Mouse (Mus musculus) WW6 (cell line): ENCODE results near the gene Enox1.
"Not testable (repeated sequence)": the region's sequence is repeated elsewhere in the genome, so short reads cannot be mapped to it uniquely, and the experiment has no call there.

Experiments used
- DNase-seq: peaks from one replicate; pipeline ENCODE4 v3.0.0-alpha.2; 2013; ENCODE audit warnings: low read depth, low spot score

Gene Enox1

DNA sequence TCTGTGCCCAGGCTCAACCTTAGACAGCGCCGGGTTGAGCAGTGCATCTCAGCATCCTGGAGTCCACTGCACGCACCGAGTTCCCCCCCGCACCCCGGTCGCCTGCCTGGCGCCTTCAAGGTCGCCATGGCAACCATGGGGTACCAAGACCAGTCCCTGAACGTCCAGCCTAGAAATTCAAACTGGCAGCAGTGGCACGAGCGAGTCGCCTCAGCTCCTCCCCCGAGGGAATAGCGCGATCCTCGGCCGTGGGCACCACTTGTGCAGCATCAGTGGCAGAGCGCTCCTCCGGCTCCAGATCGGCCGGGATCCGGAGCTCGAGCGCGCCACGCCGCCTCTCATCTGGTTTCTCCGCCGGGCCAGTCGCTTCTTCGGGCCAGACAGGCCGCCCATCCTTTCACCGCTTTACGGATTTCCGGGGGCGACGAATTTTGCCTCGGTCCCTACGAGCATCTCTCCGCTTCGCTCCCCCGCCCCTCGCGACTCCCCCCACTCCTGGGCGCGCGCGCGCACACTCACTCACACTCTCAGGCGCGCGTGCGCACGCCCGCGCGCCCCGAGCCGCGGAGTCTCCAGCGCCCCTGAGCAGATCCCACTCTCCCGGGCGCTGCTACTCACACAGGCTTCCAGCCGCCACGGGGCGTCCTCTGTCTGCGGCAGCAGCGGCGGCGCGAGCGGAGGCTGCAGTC, at the start of gene Enox1:
Enox1 (plus strand) TSS at position 542 of the 689 bp plus-strand sequence.
- DNase-seq = peak; percentile 56

DNA sequence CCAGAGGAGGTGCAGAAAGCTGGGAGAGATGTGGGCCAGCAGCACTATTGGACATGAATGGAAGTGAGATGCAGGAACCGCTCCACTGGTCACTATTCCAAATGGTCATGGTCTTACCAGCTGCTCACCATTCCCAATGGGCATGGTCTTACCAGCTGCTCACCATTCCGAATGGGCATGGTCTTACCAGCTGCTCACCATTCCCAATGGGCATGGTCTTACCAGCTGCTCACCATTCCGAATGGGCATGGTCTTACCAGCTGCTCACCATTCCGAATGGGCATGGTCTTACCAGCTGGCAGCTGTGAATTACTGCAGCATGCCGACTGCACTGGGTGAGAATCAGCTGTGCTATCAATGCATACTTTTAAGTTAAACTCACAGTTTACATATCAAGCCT, 45.9 kb upstream of the Enox1 start:
- DNase-seq = not testable (repeated sequence)

DNA sequence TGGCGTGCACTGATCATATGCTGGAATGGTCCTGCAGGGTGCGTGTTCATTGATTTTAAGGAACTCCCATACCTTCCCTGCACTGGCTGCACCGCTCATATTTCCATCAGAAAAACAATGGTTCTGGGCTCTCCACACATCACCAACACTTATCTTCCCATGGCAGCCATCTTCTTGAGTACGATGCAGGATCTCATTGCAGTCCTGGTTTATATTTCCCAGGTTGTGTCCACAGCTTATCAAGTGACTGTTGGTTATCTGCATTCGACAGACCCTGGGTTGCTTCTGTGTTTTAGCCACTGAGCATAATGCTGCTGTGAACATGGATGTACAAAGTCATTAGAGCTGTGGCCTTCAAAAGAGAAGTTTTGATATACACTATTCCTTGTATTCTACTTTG, 26.0 kb upstream of the Enox1 start:
- no peak for DNase-seq

DNA sequence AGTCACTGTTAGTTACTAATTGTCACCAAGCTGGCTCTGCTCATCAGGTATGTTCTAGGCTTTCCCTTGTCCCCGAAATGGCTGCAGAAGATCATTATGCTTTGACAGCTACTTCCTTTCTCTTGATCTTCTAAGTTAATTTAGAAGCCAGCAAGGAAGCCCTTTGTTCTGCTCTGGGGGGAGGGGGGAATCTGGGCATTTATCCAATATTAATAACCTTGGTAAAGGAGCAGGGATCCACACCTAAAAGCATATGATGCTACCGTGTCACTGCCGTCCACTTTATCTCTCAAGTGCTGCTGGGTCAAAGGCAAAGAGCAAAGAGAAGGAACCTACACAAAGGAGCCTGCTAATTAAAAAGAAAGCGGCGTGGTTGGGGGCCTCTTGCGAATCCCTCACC, 19.6 kb upstream of the Enox1 start:
- no peak for DNase-seq

DNA sequence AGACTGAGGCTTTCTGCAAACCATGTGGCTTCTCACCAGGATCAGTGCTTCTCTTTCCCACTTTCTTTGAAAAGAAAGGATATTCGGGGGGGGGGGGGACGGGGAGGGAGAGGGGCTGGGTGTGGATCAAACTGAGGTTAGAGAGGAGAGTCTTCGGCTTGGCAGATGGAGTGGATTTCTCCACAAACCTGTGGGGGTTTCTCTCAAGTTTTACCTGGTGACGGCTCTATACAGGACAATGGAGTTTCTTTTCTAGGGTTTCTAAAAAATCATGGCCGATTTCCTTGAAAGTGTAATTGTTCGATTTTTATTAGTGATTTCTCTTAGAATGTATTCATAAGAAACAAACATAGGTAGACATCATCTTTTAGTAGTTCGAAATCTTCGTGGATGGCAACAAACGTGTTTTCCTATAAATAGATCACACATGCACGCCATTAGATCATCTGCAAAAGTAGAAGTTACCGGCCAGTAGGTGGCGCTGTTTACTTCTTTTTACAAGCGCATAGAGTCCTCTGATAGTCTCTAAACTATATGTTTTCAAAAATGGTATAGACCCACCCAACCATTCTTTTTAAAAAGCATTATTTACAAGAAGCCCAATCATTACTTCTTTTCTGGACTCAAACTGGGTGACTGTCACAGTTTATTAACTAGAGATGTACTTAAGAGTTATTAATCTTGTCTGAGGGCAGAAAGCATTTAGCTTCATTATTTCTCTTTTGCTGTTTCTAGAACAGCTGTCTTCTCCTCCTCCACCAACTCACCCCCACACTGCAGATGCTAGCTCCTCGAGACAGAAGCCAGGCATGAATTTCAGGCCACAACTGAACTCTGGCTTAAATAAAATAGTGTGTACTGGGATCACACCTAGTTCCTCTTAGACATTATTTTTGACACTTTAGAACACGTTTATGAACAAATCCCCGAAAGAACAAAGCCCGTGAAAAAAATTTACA, 15.0 kb upstream of the Enox1 start:
- DNase-seq = no peak

DNA sequence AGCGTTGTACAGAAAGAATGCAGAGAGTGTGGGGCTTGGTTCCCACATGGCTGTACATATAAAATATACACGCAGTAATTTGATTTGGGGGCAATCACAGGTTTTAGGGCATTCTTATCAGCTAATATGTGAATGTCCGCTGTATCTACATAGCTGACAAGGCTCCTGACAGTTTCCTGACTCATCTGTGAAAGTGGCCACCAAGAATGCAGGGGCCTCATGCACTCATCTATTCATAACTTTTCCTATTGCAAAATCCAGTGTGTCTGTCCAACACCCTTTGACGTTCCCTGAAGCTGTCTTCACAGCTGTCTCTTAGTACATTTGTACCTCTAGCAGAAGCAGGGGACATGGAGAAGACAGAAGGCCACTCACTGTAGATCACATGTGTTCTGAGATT, 11.5 kb upstream of the Enox1 start:
- DNase-seq = no peak

DNA sequence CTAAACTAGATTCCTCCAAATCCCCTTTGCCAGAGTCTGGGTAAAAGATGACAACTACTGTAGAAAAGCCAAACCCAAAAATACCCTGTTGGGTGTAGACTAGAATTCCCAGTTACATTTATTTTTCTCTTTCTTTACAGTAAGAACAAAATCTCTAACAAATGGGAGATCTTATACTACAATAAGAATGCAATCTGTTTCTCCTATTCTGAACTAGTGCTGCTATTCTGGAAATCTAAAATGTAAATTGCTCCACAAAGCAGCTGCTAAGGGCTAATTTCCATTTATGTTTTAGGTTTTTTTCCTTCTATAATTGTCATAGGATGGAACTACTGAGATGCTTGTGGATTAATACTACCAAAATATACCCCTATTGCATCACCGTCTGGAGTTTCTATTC, 8.9 kb upstream of the Enox1 start:
- no peak for DNase-seq

DNA sequence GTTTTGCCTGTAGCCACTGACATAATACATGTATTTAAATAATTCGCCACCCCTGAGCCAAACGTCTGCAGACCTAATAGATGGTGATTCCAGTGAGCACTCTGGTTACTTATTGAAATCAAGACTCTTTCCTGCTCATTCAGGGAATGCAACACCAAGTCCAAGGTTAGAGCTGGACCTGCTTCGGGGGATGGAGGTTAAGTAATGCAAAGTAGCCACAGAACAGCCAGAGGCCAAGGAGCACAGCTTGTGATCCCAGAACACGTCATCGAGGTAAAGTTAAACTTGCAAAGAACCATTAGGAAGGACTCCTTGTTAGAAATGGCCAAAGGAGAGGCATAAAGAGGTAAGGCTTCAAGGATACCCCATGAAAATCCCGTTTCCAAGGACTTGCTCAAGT, 6.0 kb upstream of the Enox1 start:
- no peak for DNase-seq

DNA sequence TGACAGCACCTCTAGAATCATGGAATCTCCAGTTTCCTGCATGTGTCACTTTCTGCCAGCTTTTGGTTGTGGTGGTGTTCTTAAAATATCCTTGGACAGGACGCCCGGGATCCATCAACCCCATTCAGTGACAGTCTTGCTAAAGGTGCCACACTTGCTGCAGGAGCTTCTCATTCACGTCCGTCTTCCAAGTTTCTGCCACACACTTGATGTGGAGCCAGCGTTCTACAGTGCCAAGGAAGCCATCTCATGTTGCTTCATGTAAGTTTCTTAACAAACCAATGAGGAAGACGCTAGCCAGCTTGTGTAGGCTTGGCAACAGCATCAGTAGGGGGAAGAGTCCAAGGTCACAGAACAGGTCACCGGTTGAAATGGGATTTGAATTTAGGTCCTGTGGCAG, 5.1 kb upstream of the Enox1 start:
- DNase-seq = no peak

DNA sequence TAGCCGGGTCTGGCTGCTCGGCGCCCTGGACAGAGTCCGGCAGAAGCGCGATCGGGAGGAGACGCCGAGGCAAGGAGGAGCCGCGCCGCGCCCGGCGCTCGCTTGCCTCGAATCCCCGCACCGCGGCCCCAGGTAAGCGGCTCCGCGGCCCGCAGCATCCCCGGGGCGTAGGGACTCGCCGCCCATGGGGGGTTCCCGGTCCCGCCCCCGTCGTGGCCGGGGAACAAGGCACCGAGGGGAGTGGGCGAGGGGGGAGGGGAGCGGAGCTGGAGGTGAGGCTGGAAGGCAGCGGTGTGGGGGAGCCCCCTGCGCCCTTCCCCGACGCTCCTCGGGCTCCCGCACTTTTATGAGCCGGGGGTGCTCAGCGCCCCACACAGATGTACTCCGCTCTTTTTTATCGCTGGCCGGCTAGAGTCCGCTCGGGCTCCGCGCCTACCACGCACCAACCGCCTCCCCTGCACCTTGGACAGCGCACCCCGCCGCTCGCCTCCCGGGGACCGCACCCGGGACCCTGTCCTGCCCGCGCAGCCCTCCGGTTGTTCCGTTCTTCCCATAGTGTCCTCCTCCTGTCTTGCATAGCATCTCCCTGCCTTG, 445 bp downstream of the Enox1 start:
- DNase-seq = no peak

DNA sequence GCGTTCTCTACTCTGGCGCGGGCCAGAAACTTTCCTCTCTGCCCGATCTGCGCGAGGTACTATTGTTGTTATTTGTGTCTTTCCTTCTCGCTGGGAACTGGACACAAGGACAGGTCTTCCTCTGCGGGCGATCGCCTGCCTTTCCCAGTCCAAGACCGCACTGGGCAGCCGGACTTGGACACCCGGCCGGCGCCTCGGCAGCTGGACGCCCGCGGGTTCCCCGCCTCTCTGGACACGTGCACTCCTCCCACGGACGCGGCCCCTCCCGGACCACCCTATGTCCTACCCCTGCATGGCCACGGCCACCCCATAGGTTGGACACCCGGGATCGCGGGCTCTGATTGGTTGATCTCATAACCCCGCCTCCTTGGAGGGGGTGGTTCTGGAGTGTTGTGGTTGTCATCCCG, 945 bp downstream of the Enox1 start:
- no peak for DNase-seq

DNA sequence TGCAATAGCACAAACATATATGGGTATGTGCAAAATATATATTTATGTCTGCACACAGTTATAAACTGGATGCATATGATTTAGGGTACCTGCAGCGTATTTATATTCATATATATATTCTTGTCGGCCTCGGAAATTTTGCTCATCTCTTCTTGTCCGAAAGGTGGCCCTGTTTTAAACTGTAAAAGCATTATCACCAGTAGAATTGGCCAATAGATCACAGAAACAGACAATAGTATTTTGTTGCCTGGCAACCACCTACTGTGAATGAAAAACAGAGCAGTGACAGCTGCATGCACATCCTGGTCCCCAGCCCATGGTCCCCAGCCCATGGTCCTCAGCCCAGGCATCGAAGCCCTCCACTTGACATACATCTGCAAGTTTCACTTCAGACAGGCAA, 2.8 kb downstream of the Enox1 start:
- no peak for DNase-seq

DNA sequence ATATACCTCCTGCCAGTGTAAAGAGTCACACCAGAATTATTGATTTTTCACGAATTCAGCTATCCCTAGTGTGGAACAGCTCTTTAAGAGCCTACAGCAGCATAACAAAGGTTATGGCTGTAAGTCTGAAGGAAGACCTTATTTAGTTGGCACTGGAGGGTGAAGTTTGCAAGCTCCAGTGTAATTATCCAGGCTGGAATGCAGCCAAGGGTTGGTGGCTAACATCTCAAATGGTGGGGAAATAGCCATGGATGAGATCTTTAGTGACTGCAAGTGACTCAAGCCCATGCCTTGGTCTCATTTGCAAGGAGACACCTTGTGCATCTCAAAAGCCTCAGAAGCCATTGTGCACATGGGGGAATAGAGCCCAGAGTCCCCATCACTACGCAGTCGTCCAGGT, 5.9 kb downstream of the Enox1 start:
- no peak for DNase-seq

DNA sequence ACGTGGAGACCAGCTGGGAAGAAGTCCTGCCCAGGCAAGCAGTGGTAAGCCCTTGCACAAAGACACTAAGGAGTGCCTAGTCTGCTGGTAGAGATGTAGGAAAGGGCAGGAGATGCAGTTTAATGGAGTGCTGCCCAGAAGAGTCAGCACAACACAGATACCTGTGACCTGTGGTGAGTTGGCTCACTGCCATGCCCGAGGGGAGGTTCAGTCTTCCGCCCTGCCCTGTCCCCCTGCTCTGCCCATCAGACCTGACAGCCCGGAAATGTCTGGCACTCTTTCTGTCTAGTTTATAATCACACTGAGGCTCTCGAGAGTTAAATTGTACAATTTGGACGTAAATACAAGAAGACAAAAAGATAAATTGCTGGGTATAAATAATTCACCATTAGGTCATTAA, 7.8 kb downstream of the Enox1 start:
- DNase-seq = no peak

DNA sequence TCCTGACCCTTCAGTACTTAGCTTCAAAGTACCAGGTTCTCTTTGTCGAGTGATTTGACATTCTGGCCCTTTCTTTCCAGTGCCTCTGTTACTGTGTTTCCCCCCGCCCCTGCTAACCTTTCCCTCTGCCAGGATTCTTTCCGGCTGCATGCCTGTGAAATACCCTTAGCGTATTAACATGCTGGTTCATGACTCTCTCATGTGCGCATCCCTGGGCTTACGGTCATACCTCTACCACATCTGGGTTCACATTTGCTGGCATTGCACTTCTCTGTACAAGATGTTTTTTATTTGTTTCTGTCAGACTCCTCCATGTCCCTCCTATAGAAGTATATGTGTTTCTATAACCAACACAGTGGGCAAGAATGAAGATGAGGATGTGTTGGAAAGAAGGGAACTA, 11.6 kb downstream of the Enox1 start:
- DNase-seq = no peak

DNA sequence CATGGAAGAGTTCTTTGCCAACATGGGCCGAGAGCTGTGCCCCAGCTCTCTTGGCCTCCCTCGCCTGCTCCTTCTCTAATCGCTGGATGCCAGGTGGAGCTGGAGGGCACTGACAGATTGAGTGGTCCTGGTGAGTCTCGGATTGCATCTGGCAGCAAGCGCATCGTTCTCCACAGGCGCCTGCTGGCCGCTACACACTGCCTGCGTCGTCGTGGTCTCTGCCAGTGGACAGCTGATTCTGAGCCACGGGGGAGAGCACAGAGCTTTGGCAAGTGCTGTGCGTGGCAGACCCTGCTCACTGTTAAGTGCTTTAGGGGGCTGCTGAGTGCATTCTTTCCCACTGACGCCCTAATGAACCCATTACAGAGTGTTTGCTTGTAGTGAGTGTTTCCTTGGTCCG, 17.9 kb downstream of the Enox1 start:
- DNase-seq = no peak

DNA sequence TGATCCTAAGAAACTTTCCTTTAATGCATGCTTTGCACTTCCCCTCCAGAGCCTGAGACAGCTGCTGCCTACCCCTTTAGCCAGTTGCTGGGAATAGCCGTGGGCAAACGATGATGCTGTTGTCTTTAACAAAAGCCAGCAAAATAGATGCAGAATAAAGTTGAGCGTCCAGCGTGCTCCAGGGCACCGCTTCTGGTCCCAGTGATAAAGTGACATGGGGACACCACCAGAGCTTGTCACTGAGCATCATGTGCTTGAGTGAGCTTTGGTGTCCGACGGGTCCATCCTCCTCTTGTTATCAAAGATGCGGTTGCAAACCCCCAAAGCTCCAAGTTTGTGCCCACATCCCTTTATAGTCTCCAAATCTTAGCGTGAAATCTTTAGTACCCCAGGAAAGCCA, 18.4 kb downstream of the Enox1 start:
- no peak for DNase-seq

DNA sequence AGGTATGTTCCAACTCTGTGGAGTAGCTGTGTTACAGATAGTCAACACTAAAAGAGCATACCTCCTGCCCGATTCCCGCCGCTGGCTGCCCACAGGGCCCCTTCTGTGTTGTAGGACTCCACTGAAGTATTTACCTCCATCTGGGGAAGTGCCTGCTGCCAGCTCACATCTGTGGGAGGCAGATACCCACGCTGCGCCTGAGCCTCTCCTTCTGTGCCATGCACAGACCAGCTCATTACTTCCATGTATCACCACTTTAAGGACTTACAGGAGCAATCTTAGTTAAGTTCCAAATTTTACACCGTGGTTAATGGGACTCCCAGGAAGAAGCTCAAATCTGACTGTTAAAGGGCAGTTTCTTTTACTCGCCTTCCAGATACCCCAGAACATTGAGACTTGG, 23.7 kb downstream of the Enox1 start:
- DNase-seq = no peak

DNA sequence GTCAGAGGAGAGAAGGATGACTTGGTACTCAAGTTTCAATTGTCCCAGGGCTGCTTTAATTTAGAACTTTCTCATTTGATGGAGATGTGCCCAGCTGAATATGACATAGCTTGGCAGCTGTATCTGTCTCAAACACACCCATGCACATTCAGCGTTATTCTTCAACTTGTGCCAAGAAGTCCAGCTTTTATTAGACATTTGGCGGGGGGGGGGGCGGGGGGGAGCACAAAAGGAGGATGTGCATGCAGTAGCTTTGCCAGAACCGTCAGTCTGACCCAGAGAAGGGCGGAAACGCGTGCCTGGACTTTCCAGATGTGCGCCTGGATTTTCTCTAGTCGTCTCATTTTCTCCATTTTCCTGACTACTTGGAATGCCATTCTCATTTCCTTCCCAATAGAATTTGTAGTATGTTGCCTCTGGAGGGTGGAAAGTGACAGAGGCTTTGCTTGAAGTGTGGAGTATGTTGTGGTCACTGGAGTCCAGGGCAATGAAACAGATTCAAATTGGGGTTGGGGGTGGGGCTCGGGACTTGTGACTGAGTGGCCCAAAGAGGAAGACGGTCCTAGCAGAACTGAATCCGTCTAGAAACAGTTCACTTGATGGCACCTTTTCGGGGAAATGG, 24.3 kb downstream of the Enox1 start:
- DNase-seq = no peak

DNA sequence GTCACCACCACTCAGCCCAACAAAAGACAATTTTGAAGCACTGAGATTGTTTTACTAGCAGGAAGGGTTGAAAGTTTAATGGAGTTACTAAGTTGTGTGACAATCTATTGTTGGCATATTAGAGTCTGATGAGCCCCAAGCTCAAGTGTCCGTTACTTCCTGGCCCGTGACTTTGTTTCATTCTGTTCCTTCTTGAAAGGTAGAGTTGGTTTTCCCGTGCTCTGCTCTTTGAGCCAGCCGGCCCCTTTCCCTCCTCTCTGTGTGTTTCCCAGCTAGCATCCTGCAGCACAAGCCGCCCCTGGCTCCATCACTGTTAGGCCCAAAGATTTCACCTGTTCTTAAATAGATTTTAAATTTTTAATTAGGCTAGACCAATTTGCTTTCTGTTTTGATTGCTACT, 26.9 kb downstream of the Enox1 start:
- DNase-seq = no peak

DNA sequence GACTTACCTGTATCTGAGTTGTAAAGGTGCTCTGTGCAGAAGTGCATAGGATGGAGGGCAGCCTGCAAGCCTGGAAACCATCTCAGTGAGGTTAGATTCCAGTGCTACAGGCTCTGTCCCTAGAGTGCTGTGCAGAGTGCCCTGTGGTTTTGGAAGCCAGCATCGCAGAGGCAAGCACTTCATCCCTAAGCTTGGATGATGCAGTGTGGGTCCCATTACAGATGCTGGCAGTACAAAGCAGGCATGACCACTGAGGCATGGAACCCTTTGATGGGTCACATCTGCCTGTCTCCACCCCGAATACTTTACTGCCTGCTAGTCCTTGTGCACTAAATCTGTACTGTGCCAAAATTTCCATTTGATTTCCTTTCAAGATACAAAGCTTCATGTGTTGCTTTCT, 33.6 kb downstream of the Enox1 start:
- no peak for DNase-seq

DNA sequence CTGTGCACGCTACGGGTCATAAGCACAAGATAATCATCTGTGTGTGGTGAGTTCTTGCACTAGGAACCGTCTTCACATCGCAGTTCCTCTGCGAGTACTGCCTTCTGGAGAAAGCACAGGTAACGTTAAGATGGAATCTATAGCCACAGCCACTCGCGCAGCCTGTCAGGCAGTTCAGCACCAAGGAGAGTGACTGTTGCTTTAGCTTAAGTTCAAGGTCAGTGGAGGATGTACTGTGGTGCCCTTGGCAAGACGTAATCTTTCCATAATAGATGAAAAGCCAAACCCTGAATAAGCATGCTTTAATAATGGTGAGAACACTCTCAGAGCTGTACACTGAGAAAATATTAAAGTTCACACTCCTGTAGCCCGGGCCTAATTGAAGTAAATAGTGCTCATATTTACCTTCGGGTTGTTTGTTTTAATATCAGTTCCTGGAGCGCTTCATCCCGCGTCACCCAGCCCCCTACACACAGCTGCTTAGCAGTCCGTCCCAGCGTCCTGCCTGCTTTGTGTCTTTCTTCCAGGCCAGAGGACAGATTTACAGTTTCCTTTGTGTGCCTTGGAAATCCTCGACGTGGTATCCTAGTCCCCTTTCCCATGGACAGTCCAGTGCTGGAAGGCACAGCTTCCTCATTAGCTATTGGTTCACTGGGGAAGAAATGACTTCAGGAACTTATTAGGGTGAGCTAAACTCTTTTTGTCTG, 38.9 kb downstream of the Enox1 start:
- DNase-seq = no peak
